Mouse (Mus musculus) hindbrain, embryonic 15.5 days (tissue): ENCODE data around the gene Zfp648. TPM values are rescaled to one million over a fixed set of nuclear protein-coding genes. Genes with fewer than 3 reads are reported as not detected.
A peak's percentile ranks its signal among the peaks of the same experiment; 100 is the strongest.

ENCODE experiments used
- ATAC-seq: fragments of 200-750 bp; cut with Nextera tagmentation; 2 replicates; pipeline ENCODE4 v1.8.0; 2017; ENCODE audit warnings: low read depth, moderate number of reproducible peaks, moderate TSS enrichment; ENCODE audit not compliant: low FRiP score
- H3K27ac ChIP-seq: fragments of 300-500 bp; sonication (generic); replicated peaks from 2 replicates; pipeline ENCODE4 v1.5.1; 2015; ENCODE audit warnings: mild to moderate bottlenecking, inconsistent platforms
- H3K27me3 ChIP-seq: fragments of 300-500 bp; sonication (generic); 2 replicates; pipeline ENCODE4 v1.6.1; 2015; ENCODE audit warnings: control low read depth, inconsistent platforms
- H3K36me3 ChIP-seq: fragments of 300-500 bp; sonication (generic); 2 replicates; pipeline ENCODE4 v1.6.1; 2015; ENCODE audit warnings: control low read depth, inconsistent platforms
- H3K4me1 ChIP-seq: fragments of 300-500 bp; sonication (generic); replicated peaks from 2 replicates; pipeline ENCODE4 v1.6.1; 2015; ENCODE audit warnings: control low read depth, inconsistent platforms
- H3K4me2 ChIP-seq: fragments of 300-500 bp; sonication (generic); 2 replicates; pipeline ENCODE4 v1.6.1; 2015; ENCODE audit warnings: moderate library complexity, mild to moderate bottlenecking, inconsistent platforms
- H3K4me3 ChIP-seq: fragments of 300-500 bp; sonication (generic); 2 replicates; pipeline ENCODE4 v1.5.1; 2015; ENCODE audit warnings: mild to moderate bottlenecking, inconsistent platforms
- H3K9ac ChIP-seq: fragments of 300-500 bp; sonication (generic); 2 replicates; pipeline ENCODE4 v1.6.1; 2015; ENCODE audit warnings: inconsistent platforms
- H3K9me3 ChIP-seq: fragments of 300-500 bp; sonication (generic); 2 replicates; pipeline ENCODE4 v1.6.1; 2016; ENCODE audit warnings: control low read depth, inconsistent platforms
- WGBS: fragments of 180-500 bp; shearing (Covaris S2); methylation state at CpG from one replicate; pipeline ENCODE4 v1.1.7; 2015; 5-methylcytosine and 5-hydroxymethylcytosine counted together
- polyA plus RNA-seq: library from polyadenylated mRNA; unstranded; fragments of >200 nt; fragmentation: Nextera tagmentation; extraction: Ambion mirVana; gene quantifications from 2 replicates; pipeline ENCODE4 v1.2.1, GENCODE M21; 2015

Zfp648 gene
- polyA plus RNA-seq, result 1.4 TPM in 2 replicates

DNA sequence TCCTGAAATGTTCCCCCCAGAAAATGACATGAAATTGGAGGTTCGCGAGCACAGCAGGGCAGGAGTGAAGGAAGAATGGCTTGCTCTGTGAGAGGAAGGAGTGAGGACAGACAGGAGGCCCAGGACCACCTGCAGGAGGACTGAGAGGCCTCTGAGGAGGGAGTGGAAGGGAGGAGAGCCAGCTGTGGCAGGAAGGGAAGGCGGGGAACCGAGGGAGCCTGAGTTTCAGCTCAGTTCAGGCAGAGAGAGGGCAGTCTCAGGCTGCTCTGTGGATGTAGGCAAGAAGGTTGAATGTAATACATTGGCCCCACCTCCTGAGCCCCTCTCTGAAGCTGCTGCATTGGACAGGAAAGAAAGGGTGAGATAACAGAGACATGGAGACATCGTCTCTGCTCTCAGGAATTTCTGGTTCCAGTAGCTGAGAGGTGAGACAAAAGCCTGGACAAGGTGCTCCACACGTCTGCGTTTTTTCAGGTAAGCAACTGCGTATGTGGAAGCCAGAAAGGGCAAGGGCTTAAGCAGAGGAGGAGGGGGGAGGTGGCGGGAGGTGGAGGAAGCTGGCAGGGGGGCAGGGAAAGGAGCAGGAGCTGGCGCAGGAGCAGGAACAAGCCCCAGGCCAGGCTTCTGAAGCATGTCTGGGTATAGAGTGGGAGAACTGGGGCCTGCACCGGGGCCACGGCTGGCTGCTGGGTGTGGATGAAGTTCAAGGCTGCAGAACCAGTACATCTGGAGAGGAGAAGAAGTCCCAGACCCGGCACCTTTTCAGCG is at the start of gene Zfp648:
TSS of gene Zfp648 (plus strand) at position 233 of the 768 bp plus-strand sequence.
- Histone ChIP-seq H3K4me1 (peaks cover 24% of the 10 kb centered on the region), H3K4me2 (no peak within 1 kb of the TSS), H3K9me3 (no peaks in the 10 kb centered on the region), H3K27ac (no peak within 1 kb of the TSS), H3K36me3 (no peaks in the 10 kb centered on the region), H3K27me3 (peaks cover 26% of the 10 kb centered on the region), H3K9ac (no peak within 1 kb of the TSS), H3K4me3 (no peak within 1 kb of the TSS)
- ATAC-seq, result no peak
- WGBS, result 39% methylated on average over 14 of the region's 14 CpGs

DNA sequence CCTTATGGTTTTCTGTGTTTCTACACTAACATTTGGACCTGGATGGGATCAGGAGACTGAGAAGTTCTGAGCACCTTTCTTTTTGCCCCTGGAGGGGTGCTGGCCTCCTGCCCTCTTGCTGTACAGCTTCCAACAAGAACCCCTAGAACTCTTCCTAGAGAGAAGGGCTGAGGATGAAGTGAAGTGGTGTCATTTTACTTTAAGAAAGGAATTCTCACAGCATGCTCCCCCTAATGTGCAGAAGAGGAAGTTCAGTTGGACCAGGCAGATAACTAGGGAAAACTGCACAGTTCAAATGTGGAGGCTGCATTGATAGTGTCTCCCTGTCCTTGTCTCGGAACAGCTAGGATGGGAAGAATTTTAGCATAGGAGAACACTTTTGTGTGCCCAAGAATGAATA is 48.4 kb upstream of the Zfp648 start:
- Histone ChIP-seq H3K4me2 (no peak overlapping the region), H3K27ac (no peak overlapping the region), H3K27me3 (no peaks in the 10 kb centered on the region), H3K4me1 (peaks cover 22% of the 10 kb centered on the region), H3K9me3 (no peaks in the 10 kb centered on the region), H3K36me3 (no peaks in the 10 kb centered on the region), H3K4me3 (no peak overlapping the region), H3K9ac (no peak overlapping the region)
- WGBS, result 82% methylated on average over 1 of the region's 1 CpGs
- ATAC-seq, result no peak

DNA sequence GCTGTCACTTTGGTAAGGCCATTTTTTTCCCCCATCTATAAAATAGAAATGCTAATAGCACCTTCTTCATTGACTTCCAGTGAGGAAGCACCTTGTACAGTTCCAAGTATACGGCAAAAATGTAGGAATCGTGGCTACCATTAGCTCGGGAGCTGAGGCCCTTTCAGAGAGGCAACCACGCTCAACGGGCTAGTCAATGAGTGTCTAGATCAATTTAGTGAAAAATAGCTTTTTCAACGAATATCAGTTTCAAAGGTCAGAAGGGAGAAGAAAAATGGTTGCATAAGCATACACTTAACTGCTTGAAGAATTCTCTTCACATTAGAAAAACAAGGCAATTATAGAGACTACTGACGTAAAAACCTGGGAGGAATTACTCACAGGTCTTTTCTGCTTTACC is 47.2 kb upstream of the Zfp648 start:
- no peak overlapping the region for H3K27ac ChIP-seq
- H3K9me3 ChIP-seq, result no peaks in the 10 kb centered on the region
- no peaks in the 10 kb centered on the region for H3K27me3 ChIP-seq
- ATAC-seq, result no peak
- no peak overlapping the region for H3K4me3 ChIP-seq
- no peak overlapping the region for H3K4me2 ChIP-seq
- H3K36me3 ChIP-seq, result no peaks in the 10 kb centered on the region
- WGBS, result 85% methylated on average over 7 of the region's 7 CpGs
- peaks cover 22% of the 10 kb centered on the region for H3K4me1 ChIP-seq
- no peak overlapping the region for H3K9ac ChIP-seq

DNA sequence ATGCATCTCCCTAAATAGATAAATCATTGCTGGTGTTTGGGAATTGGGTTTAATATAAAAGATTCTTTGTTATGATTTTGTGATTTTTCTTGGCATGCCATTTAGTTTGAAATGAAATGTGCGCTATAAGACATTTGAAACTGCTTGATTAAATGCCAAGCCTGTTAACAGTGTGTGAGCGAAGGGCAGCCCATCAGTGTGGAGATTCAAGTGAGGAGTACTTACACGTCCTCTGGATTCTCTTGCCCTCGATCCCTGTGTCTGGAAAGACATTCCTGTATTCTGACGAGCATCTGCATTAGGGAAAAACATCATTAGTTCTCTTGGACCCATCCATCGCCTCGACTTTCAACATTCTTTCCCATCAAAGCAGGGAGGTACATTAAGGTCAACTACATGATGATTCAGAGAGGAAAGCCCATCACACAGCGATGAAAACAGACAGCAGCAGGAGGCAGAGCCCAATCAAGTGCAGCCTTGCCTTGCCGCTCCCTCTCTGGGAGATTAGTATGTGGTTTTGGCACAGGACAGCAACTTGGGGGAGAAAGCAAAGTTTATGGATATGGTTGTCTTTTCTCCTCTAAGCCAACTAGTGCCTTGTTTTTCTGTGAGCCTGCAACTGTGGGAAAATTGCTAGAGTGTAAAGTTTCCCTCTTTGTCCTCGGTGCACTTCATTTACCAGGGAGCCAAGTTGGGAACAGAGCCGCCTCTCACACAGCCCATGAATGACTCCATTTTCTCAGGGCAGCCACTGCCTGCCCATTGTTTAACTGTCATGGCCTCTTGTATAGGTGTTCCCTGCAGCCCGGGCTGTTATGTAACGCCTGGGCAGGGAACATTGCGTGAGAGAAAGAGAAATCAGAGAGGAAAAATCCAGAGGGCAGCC is 44.6 kb upstream of the Zfp648 start:
- WGBS, result 29% methylated on average over 14 of the region's 14 CpGs

DNA sequence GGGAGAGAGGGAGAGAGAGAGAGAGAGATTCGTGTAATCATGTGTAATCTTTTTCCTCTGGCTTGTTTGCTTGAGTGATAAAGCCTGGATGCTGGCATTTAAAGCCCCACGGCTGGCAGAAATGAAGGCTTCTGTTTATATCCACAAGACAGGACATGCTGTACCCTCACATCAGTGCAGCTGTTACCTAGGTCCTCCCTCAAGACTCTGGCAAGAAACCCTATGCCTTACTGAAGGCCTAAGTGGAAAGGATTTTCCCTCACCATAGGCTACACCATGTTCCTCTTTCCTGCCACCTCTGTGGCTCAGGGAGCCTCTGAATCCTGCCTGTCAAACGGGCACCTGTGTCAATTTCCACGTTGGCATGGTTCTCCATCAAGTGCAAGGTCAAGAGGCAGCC is 43.9 kb upstream of the Zfp648 start:
- no peaks in the 10 kb centered on the region for H3K9me3 ChIP-seq
- no peak overlapping the region for H3K4me2 ChIP-seq
- WGBS, result 62% methylated on average over 4 of the region's 4 CpGs
- ATAC-seq, result peak; percentile 51; the same call in 1 of the 2 replicates
- no peak overlapping the region for H3K9ac ChIP-seq
- H3K4me3 ChIP-seq, result no peak overlapping the region
- no peaks in the 10 kb centered on the region for H3K27me3 ChIP-seq
- H3K36me3 ChIP-seq, result no peaks in the 10 kb centered on the region
- peak overlapping the region; percentile 62 for H3K27ac ChIP-seq
- peaks cover 9% of the 10 kb centered on the region; the same call in 1 of the 2 replicates for H3K4me1 ChIP-seq

More for the DNA sequence above, 44.6 kb upstream of the Zfp648 start:
- H3K27me3 ChIP-seq, result no peaks in the 10 kb centered on the region
- H3K4me1 ChIP-seq, result peaks cover 9% of the 10 kb centered on the region; the same call in 1 of the 2 replicates
- H3K36me3 ChIP-seq, result no peaks in the 10 kb centered on the region
- H3K9ac ChIP-seq, result no peak overlapping the region
- H3K9me3 ChIP-seq, result no peaks in the 10 kb centered on the region
- H3K4me3 ChIP-seq, result no peak overlapping the region
- peak; percentile 95 for ATAC-seq
- H3K4me2 ChIP-seq, result 0 out of 2 replicates have a peak overlapping the region, but pooled peaks have one; percentile 6
- H3K27ac ChIP-seq, result peak overlapping the region; percentile 62

DNA sequence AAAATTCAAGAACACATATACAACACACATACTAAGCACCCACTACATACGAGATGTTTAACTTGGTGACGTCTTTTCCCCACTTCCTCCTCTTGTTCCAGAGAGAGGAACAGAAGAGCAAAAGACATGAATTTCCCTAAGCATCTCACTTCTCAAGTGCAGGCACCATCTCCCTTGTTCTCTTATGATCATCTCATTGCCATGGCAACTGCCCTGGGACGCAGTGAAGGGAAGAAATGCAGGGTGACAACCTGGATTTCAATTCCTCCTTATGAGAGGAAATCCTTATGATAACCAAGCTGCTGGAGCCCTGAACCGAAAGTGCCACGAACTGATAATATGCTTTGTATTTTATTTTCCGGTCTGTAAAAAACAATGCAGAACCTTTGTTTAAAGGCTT is 33.3 kb upstream of the Zfp648 start:
- ATAC-seq, result no peak
- Histone ChIP-seq H3K4me3 (no peak overlapping the region), H3K36me3 (no peaks in the 10 kb centered on the region), H3K9ac (no peak overlapping the region), H3K4me2 (no peak overlapping the region), H3K9me3 (no peaks in the 10 kb centered on the region), H3K4me1 (no peaks in the 10 kb centered on the region), H3K27ac (no peak overlapping the region), H3K27me3 (no peaks in the 10 kb centered on the region)
- WGBS, result 82% methylated on average over 6 of the region's 6 CpGs

DNA sequence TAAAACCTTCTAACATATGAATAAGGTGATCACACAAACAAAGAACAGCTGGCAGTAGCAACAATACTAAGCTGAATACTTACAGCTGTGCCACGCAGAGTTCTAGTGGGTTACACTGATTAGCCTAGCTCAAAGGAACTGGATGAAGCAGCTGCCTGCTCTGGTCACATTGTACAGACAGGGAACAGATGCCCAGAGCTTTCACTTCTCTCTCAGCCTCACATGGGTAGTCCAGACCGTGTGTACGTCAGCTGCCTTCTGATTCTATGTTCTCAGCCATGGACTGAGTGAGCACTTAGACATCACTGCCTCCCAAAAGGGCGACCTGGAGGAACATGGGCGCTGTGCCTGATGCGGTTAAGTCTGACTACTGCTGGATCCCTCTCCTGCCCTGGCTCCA is 25.7 kb upstream of the Zfp648 start:
- no peak overlapping the region for H3K4me2 ChIP-seq
- no peaks in the 10 kb centered on the region for H3K4me1 ChIP-seq
- H3K4me3 ChIP-seq, result no peak overlapping the region
- H3K27me3 ChIP-seq, result no peaks in the 10 kb centered on the region
- no peak for ATAC-seq
- H3K27ac ChIP-seq, result no peak overlapping the region
- H3K36me3 ChIP-seq, result no peaks in the 10 kb centered on the region
- 83% methylated on average over 6 of the region's 6 CpGs for WGBS
- H3K9ac ChIP-seq, result no peak overlapping the region
- no peaks in the 10 kb centered on the region for H3K9me3 ChIP-seq

DNA sequence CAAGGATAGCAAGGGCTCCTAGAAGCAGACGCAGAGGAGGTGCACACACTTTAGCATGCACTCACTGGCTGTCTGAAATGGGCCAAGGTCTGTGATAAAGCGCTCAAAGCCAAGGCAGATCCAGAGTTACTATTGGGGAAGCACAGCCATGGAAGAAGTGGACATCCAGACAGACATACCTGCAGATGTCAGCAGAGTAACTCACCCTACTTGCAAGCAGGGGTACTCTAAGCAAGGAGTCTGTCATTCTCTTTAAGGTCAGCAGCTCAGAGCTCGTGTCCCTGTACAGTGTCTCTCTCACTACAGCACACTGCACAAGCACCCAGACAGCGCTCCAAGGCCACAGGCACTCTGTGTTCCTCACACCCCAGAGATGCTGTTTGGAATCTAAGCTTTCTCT is 23.2 kb upstream of the Zfp648 start:
- no peaks in the 10 kb centered on the region for H3K36me3 ChIP-seq
- H3K27me3 ChIP-seq, result no peaks in the 10 kb centered on the region
- H3K4me2 ChIP-seq, result no peak overlapping the region
- H3K9me3 ChIP-seq, result no peaks in the 10 kb centered on the region
- no peak for ATAC-seq
- 94% methylated on average over 4 of the region's 4 CpGs for WGBS
- no peaks in the 10 kb centered on the region for H3K4me1 ChIP-seq
- H3K27ac ChIP-seq, result no peak overlapping the region
- H3K9ac ChIP-seq, result no peak overlapping the region
- H3K4me3 ChIP-seq, result no peak overlapping the region

DNA sequence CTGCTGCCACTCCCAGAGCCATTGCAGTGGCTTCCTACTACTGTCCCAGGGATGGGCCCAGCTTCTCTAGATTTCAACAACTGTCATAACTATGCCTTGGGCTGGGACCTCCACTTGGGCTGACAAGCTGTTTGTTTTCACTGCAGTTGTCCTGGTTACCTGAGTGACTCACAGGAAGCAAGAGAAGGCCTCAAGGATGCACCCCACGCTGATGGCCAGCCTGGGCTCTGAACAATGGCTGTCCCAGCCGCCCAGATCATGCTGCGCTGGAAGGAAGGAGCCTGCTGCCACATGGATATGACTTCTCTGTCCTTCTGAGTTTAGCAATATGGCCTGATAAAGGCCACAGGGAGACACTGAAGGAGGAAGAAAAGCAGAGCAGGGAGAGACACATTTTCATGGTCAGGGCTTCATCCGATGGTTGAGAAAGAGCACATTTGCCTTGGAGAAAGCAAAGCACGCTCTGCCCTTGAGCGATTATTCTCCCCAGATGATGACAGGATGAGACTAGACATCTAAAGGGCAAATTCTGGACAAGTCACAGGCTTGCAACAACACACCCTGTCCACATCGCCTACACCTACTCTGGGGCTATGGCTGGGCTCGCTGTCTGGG is 22.3 kb upstream of the Zfp648 start:
- Histone ChIP-seq H3K27me3 (no peaks in the 10 kb centered on the region), H3K4me2 (no peak overlapping the region), H3K4me1 (no peaks in the 10 kb centered on the region), H3K4me3 (no peak overlapping the region), H3K9ac (no peak overlapping the region), H3K27ac (no peak overlapping the region), H3K9me3 (no peaks in the 10 kb centered on the region), H3K36me3 (no peaks in the 10 kb centered on the region)
- 88% methylated on average over 8 of the region's 8 CpGs for WGBS
- no peak for ATAC-seq

DNA sequence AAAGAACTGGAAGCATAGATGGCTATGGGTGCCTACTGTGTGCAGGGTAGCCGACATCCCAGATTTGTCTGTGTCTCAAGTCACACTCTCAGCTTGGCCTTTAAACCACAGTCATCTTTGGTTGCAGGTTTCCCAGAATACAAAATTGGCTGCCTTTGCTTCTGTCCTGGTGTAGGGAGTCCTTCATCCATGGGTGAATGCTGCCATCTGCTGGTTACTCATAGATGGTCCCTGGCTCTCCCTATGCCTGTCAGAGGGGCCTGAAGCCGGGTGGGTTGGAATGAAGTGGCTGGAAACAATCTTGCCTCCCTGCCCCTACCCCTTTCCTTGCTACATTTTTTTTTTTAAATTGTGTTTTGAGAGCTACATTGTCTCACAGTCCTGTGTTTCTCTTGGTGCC is 20.0 kb upstream of the Zfp648 start:
- ATAC-seq, result peak; percentile 95
- Histone ChIP-seq H3K4me3 (no peak overlapping the region), H3K4me2 (no peak overlapping the region), H3K36me3 (no peaks in the 10 kb centered on the region), H3K4me1 (no peaks in the 10 kb centered on the region), H3K9ac (no peak overlapping the region), H3K9me3 (no peaks in the 10 kb centered on the region), H3K27me3 (no peaks in the 10 kb centered on the region), H3K27ac (no peak overlapping the region)
- 26% methylated on average over 2 of the region's 2 CpGs for WGBS

DNA sequence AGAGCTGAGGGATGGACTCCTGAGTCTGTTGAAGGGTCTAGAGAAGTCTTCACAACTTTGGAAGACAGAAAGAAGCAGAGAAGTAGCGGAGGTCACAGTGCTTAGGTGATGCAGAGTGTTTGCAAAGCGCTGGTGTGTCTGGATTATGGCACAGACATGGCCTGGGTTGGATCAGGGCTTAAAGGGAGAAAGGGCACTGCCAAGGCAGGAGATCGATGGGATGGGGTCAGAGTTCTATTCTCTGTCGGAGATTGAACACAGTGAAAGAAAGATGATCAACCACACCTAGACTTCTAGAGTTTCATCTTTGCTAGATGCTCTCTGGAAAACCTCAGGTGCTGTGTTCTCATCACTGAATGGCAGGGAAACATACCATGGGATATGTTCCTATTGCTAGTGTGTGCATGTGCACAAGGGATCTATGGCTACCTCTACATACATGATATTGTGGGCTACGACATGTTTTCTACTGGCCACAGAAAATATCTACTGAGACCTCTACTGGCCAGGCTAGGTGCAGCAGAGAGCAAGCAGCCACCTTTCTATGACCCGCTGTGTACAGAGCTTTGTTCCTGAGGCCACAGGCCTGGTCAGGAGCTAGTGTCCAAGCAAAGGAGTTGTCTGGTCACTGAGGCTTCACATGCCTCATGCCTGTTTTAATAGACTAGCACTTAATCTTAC is 18.5 kb upstream of the Zfp648 start:
- no peaks in the 10 kb centered on the region for H3K27me3 ChIP-seq
- ATAC-seq, result no peak
- H3K4me2 ChIP-seq, result no peak overlapping the region
- H3K9ac ChIP-seq, result no peak overlapping the region
- no peak overlapping the region for H3K27ac ChIP-seq
- H3K4me3 ChIP-seq, result no peak overlapping the region
- H3K4me1 ChIP-seq, result no peaks in the 10 kb centered on the region
- WGBS, result 80% methylated on average over 6 of the region's 6 CpGs
- no peaks in the 10 kb centered on the region for H3K9me3 ChIP-seq
- H3K36me3 ChIP-seq, result no peaks in the 10 kb centered on the region
